Mouse (Mus musculus): Measurements from ENCODE around the gene Mpped2.

The Mpped2 gene

GRCm38 (mm10) chr2:106705664-106706063, 12.6 kb downstream of the Mpped2 start:
- DNase-seq (ENCODE audit: low spot score in 2 of 2): no peak

DNA sequence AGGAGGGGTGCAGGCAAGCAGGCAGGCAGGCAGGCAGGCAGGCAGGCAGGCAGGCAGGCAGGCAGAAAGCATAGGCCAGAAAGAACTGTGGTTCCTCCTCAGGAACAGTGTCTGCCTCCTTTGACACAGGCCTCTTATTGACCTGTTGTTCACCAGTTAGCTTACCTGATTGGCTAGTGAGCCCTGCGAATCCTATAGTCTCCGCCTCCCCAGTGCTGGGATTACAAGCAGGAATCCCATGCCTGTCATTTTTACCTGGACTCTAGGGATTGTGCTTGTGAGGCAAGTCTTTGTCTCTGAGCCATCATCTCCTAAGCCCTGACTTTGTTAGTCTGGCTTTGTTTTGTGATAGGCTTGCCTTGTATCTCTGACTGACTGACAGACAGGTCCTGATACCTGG, 14.1 kb downstream of the Mpped2 start:
- no peak for DNase-seq (ENCODE audit: low spot score in 2 of 2)

DNA sequence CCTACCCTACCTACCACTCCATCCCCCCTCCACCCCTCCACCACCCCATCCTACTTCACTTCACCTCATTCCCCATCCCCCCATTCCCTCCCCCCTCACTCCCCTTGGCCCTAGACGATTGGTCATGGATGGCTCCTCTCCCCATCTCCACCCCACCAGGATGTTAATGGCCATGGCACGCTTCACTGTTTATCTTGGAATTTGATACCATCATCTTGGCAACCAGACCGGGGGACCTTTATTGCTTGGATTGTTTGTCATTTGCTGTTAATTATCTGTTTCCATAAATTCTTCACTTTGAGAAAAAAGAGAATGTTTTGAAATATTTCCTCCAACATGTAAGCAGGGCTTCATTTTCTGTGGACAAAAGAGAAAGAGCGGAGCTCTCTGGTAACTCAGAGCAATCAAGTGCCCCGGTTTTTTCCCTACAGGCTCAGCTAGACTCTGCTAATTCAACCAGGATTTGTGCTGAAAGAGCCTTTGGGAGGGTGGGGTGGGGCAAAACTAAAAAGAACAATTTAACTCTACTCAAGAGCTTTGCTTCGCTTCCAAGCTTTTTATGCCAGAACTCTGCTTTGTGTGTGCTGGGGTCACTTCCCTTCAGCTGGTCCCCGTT, 17.9 kb downstream of the Mpped2 start:
- DNase-seq (ENCODE audit: low spot score in 2 of 2): no peak

- no peak for DNase-seq (ENCODE audit: low spot score in 2 of 2)
Observed at GRCm38 (mm10) chr2:106711506-106711905, 18.4 kb downstream of the Mpped2 start.

DNA sequence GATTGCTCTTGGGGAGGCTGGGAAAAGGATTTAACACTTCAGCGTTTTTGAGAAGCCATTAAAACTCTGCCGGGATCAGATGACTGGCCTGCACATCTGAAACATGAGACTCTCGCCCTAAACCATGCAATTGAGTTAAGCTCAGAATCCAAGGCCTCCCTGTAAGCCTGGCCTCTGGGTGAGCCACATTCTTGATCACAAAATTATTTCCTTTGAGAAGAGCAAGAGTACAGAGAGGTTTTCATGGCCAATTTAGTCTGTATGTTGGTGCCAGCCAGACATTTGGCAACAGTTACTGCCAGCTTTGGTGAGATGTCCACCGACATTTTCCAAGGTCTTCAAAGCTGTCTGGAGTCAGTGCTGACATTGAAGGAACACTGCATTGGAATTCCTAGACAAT, 20.1 kb downstream of the Mpped2 start:
- DNase-seq (ENCODE audit: low spot score in 2 of 2): no peak

DNA sequence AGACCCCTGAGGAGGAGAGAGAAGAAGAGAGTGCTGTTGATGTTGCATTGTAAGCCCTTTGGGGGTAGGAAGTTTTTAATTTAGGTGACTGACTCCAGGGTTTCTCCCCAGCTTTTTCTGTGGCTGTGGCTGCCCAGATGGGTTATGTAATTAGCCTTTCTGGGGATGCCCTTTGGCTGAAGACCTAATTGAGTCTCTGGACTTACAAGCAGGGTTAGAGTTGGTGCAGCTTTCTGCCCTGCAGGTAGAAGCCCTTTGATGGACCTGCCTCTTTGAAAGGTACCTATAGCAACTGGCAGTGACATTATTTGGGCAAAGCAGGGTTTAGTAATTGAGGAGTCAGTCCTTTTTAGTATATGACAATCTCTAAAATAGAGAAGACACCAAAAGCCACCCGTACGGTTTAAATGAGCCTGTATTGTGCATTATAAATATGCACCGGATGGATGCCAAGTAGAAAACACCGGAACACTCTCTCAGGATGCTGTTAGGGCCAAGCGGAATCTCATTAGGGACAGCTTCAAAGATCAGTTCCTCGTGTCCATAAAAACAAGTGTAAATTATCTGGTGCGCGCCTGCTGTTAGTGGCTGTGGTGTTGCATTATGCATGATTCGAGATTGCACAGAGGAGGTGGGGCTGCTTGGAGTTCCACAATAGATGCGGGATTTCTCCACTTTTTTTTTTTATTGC, 22.8 kb downstream of the Mpped2 start:
- DNase-seq (ENCODE audit: low spot score in 2 of 2): no peak

- no peak for DNase-seq (ENCODE audit: low spot score in 2 of 2)
Observed at GRCm38 (mm10) chr2:106716365-106716717, 23.3 kb downstream of the Mpped2 start.

DNA sequence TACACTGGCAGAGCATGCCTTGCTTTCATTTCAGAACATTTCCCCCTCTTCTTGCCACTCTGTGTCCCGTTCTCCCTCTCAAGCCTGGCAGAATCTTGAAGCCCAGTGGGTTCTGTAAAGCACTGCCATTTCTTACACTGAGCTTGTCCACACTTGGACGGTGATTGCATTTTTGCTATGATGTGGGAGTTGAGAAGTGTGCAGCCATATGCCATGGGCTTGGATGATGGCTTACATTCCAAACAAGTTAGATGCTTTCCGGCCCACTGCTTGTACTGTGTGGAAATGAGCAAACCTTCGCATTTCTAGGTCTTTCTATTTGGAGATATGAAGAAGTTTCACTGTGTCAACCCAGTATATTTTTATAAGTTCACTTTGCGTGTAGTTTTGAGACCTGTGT, 25.8 kb downstream of the Mpped2 start:
- DNase-seq (ENCODE audit: low spot score in 2 of 2): no peak

DNA sequence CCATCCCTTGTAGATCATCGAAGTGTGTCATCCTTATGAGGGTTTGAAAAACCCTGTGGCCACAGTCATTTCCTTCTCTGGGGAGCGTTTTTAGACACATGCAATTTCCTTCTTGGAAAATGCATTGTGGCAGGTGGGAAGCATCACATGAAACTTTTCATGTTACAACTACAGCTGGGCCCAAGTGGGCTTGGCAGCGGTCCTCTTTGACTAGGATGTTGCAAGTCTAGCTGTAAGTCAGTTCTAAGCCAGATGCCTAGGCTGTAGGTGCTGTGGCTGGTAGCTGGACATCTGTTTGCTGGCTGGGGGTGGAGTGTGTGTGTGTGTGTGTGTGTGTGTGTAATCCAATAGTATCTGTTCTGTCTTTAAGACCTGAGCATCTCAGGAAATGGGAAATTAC, 26.4 kb downstream of the Mpped2 start:
- DNase-seq (ENCODE audit: low spot score in 2 of 2): no peak

DNA sequence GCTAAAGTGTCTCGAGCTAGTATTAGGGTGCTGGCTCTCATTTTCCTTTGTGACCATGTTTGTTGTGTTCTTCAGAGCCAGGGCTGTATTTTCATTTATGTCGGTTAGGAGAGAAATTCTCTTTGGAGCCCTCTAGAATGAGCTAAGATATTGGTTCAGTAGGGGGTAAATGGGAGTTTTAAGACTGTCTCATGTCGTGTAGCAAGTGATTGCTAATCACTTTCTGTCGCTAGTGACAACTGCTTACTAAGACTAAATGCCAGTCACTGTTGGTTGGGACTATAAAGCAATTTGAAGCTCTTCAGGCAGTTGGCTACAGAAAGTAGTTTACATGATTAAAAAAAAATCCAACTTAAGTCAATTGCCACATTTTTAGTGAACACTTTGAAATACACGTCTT, 27.6 kb downstream of the Mpped2 start:
- no peak for DNase-seq (ENCODE audit: low spot score in 2 of 2)

GRCm38 (mm10) chr2:106722020-106722419, 29.0 kb downstream of the Mpped2 start:
- no peak for DNase-seq (ENCODE audit: low spot score in 2 of 2)

DNA sequence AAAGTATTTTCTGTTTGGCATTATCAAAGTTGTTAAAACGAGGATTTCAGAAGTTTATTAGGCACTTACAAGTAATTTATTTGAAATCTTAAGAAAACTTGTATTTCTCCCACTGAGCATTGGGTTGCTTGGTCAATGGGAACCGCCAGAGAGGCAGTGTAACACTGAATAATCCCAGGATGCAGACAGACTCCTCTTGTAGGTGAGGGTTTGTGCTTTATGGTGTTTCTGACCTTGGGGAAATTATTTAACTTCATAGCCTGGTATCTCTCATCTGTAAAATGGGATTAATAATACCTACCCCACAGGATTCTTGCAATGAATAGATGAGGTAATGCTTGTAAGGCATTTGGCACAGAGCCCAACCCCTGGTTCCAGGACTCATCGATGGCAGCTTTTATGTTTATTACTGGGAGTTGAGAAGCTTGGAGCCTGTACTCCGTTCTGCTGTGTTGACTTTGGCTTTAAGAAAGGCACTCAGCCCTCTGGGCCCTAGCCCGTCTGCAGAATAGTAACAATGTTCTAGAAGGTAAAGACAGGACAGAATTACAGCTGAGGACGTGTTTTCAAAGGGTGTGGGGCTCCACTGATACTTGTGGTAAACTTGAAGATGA, 37.0 kb downstream of the Mpped2 start:
- DNase-seq (ENCODE audit: low spot score in 2 of 2): no peak

- DNase-seq (ENCODE audit: low spot score in 2 of 2): no peak
Observed at GRCm38 (mm10) chr2:106730608-106731007, 37.5 kb downstream of the Mpped2 start.

DNA sequence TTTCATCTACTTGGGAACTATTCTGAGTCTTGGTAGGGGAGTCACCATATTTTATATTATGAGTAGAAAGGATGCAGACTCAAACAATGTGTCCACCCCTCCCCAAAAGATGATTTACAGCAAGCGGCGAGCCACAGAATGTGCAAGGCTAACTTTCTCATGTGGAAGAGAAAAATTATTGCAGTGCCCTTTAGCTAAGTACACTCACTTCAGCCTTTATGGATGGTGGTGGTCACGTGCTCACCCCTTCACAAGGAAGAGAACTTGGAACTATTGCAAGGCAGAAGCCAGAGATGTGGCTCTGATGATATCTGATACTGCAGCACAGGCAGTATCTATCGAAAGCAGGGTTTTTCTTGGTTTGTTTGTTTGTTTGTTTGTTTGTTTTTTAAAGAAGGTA, 38.4 kb downstream of the Mpped2 start:
- no peak for DNase-seq (ENCODE audit: low spot score in 2 of 2)

- no peak for DNase-seq (ENCODE audit: low spot score in 2 of 2)
Observed at GRCm38 (mm10) chr2:106732171-106732570, 39.1 kb downstream of the Mpped2 start.

DNA sequence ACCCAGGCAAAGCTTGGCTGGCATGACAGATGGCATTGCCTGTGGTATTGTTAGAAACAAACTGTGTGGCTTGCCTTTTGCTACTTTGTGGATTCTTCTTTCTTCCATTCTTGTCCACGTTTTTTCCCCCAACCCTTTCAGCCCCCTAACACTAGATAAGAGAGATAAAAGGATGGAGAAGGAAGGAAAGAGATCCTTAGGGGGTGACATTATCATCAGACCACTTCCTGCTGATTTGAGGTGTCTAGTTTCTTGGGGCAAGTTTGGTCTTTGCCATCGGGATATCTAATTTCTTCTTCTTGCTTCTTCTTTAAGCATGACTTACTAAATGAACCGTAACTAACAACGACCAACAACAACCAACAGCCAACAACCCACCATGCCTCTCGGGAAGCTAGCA, 40.3 kb downstream of the Mpped2 start:
- DNase-seq (ENCODE audit: low spot score in 2 of 2): no peak

- no peak for DNase-seq (ENCODE audit: low spot score in 2 of 2)
Observed at GRCm38 (mm10) chr2:106734004-106734403, 40.9 kb downstream of the Mpped2 start.

- no peak for DNase-seq (ENCODE audit: low spot score in 2 of 2)
Observed at GRCm38 (mm10) chr2:106735211-106735610, 42.1 kb downstream of the Mpped2 start.

DNA sequence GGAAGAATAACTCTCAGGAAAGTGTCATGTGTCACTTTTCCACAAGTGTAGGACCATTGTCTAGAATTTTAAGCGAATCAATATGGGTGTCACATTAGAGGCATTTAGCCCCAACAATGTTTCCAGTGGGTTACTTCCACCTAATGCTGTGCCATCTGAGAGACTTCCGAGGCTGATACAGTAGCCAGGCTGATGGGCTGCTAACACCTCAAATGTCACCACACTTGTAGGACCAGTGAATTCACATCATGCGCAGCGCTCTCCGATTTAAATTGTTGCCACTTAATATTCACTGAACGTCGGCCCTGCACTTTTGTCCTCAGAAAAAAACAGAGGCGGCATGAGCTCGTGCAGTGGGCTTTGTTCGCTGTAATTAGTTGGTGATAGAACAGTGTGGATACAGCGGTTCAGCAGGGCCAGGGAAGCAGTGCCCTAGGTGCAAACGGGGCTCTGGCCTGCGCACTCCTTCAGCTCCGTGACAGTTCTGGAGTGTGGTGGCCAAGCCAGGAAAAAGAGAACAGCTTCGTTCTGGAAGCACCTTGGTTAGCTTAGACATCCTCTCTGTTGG, 42.8 kb downstream of the Mpped2 start:
- DNase-seq (ENCODE audit: low spot score in 2 of 2): no peak

DNA sequence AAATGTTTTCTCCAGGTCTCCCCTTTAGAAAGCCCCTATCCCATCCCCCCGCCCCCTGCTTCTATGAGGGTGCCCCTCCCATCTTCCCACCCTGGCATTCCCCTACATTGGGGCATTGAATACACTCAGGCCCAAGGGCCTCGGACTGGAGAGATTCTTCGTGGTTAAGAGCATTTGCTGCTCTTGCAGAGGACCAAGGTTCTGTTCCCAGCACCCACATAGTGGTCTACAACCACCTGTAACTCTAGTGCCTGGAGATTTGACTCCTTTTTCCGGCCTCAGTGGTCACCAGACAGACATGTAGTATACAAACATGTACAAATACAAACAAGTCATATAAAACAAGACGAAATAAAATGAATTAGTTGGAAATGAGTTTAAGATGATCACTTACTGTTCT, 45.9 kb downstream of the Mpped2 start:
- no peak for DNase-seq (ENCODE audit: low spot score in 2 of 2)

DNA sequence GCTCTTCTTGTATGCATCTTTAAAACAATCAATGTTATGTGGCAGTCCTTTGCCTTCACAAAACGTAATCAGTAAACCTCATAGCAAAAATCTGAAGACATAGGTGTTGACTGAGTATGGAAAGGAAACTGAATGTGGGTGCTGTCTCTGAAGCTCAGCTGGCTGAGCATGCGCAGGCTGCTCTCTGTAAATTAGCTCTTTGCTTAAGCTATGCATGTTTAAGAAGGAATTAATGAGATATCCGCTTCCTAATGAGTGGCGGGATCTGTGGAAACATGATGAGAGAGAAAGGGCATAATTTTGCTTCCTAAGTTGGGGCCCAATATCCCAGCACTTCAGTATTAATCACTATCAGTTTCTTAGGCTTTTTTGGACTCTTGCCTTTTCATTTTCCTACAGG, 51.0 kb downstream of the Mpped2 start:
- no peak for DNase-seq (ENCODE audit: low spot score in 2 of 2)

DNA sequence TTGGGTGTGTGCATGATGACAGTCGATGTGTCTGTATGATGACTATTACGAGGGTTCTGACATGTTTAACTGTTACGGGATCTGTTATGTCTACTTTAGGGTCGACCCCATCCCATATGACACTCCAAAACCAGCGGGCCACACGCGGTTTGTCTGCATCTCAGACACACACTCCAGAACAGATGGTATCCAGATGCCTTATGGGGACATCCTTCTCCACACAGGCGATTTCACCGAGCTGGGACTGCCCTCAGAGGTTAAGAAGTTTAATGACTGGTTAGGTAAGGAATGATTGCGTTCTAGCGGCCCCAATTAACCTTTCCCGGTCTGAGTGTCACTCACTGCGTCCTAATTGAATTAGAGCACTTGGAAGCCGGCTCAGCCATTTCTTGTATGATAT, 51.5 kb downstream of the Mpped2 start:
- no peak for DNase-seq (ENCODE audit: low spot score in 2 of 2)

GRCm38 (mm10) chr2:106745364-106745763, 52.3 kb downstream of the Mpped2 start:
- no peak for DNase-seq (ENCODE audit: low spot score in 2 of 2)
